Mouse (Mus musculus): ENCODE measurements at regions not wholly inside any gene's neighbourhood (a gene's known extent, or its start where the extent isn't known, plus 50 kb on each side); places are given as distances from the start of the nearest gene placed in this dataset.

GRCm38 (mm10) chr17:49149896-49150295 lies 217.7 kb downstream of the Lrfn2 start:
- no peak for DNase-seq (ENCODE audit: low read depth, low spot score)

DNA sequence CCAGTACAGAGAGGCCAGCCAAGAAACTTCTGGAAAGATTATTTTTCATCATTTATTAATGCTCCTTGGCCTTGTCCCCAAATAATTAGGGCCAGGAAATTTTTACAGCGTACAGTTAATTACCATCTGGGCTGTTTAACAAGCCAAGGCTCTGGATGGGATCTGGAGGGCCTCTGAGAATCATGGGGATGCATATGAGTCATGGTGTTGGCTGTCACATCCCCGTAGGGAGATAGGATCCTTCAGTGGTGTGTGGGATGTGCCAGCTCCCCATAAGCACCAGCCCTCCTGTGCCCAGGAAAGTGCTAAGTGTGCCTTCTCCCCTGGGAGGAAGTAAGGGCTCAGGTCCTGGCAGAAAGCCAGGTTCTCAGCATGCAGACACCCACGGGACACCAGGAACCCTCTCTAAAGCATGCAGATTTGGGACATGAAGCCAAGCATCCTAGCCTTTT lies 218.8 kb downstream of the Lrfn2 start:
- no peak for DNase-seq (ENCODE audit: low read depth, low spot score)

- DNase-seq (ENCODE audit: low read depth, low spot score): peak; percentile 87
Observed at GRCm38 (mm10) chr17:49153994-49154393, 221.8 kb downstream of the Lrfn2 start.

DNA sequence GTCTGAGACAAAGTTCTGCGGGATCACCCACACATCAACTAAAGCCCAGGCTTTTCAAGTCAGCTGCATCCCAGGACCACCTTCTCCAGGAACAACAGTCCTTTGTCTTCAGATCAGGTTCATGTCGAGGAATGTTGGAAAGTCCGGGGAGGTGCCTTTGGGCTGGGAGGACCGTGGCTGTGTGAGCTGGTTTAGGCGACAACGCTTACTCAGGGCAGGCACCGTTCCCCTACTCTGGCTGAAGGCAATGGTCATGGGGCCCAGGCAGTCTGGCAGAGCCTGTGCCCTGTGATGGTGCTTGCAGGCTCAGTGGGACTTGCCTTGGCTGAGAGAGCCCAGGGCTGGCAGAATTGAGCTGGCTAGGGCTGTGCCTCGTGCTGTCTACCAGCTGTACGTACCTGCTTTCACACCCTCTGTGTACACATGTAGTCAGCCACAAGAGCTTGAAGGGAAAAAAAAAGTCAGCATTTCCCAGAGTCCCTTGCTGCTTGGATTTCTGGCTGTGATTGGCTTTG lies 222.9 kb downstream of the Lrfn2 start:
- no peak for DNase-seq (ENCODE audit: low read depth, low spot score)

DNA sequence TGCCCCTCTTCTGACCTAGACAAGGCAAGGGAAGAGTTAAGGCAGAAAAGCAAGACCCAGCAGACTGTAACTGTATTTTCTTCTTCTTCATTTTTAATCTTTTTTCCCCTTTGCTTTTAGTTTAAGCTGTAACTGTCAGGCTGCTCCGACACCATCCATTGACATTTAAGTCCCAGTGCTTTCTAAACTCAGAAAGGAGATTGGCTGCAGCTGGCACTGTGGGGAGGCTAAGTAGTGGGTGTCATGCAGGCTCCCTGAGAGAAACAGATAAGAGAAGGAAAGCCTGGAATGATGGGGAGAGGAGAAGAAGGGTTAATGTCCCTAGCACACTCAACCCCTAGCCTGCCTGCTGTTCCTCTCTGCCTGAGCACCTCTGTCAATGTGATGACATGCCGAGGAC lies 225.4 kb downstream of the Lrfn2 start:
- no peak for DNase-seq (ENCODE audit: low read depth, low spot score)

GRCm38 (mm10) chr17:49171252-49172047 lies 239.3 kb downstream of the Lrfn2 start:
- DNase-seq (ENCODE audit: low read depth, low spot score): no peak

GRCm38 (mm10) chr17:49172052-49172799 lies 240.0 kb downstream of the Lrfn2 start:
- no peak for DNase-seq (ENCODE audit: low read depth, low spot score)

DNA sequence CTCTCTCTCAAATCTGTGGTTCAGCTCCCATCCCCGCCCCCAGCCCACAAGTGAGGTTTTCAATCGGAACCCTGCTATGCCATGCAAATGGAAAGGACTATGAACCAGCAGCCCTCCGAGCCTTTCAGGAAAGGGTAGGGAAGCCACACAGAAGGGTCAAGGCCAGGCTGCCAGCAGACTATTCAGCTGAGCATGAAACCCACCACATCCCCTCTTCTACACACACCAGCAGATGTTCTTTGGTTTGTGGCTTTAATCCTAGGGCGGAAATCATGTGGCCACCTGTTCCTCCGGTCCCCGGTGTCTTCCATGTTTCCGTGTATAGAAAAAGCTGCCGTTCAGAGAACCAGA lies 240.6 kb downstream of the Lrfn2 start:
- DNase-seq (ENCODE audit: low read depth, low spot score): no peak

GRCm38 (mm10) chr17:49177966-49178731 lies 246.0 kb downstream of the Lrfn2 start:
- no peak for DNase-seq (ENCODE audit: low read depth, low spot score)

DNA sequence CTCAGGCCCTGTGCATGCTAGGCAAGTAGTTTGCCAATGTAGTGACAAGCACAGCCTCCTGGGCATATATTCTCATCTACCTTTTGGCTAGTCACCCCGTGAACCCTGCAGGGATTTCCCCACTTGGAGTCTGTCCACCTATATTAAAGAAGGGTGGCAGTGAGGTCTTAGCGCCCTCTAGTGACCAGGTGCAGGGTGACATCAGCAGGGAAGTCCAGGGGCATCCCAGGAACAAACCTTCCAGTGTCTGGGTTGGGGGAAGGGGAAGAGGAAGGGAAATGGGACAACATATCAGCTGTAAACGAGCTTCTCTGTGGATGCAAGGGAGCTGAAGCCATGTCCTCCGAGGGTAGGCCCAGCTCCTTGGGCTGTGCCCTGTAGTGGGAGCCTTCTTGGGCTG lies 245.7 kb upstream of the Mocs1 start:
- peak; percentile 55 for DNase-seq (ENCODE audit: low read depth, low spot score)

- no peak for DNase-seq (ENCODE audit: low read depth, low spot score)
Observed at GRCm38 (mm10) chr17:49183917-49184316, 244.2 kb upstream of the Mocs1 start.

GRCm38 (mm10) chr17:49185052-49185612 lies 243.0 kb upstream of the Mocs1 start:
- no peak for DNase-seq (ENCODE audit: low read depth, low spot score)

- peak; percentile 64 for DNase-seq (ENCODE audit: low read depth, low spot score)
Observed at GRCm38 (mm10) chr17:49189765-49190164, 238.4 kb upstream of the Mocs1 start.

DNA sequence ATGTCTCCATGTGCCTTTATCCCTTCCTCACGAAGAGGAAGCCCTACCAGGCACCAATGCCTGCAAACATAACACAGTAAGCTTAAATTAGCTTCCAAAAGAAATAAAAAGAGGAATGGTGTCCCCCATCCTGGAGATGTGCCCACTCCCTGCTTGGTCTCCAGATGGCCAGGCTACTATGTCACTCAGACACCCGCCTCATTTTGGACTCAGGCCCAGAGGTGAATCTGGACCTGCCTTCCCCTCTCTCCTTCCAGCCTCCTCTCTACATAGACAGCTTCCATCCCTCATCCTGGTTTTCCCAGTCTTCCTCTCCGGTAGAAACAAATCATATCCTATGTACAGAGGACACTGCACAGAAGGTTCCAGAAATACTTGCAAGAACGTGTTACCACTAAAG lies 237.8 kb upstream of the Mocs1 start:
- no peak for DNase-seq (ENCODE audit: low read depth, low spot score)

DNA sequence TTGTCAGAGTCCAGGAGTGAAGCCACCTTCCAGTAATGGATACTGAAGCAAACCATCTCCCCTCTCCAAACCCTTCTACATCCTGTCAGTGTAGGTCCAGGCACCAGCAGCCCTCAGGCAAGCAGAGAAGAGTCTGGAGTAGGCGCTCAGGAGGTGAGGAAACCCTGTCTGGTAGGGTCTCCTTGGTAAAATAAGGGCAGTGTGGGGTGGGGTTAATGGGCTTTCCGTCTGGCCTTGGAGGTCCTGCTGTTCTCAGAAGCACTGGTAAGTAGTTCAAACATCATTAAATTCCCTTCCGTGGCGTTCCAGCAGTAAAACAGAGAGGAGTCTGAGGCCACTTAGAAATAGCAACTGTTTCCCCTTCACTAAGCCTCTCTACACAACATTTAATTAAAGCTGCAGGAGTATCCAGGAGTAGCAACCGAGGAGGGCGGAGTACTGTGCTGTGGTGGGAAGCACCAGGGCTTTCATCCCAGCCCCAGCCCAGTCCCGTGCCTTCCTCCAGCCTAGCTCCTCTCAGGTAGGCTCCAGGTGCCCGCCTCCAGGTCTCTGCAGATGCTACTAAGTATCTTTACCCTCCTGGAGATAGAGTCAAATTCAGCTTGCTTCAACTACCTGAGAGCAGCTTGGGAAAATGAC lies 232.0 kb upstream of the Mocs1 start:
- DNase-seq (ENCODE audit: low read depth, low spot score): no peak

GRCm38 (mm10) chr17:49201495-49201894 lies 226.7 kb upstream of the Mocs1 start:
- DNase-seq (ENCODE audit: low read depth, low spot score): no peak

GRCm38 (mm10) chr17:49205095-49205494 lies 223.1 kb upstream of the Mocs1 start:
- DNase-seq (ENCODE audit: low read depth, low spot score): no peak

DNA sequence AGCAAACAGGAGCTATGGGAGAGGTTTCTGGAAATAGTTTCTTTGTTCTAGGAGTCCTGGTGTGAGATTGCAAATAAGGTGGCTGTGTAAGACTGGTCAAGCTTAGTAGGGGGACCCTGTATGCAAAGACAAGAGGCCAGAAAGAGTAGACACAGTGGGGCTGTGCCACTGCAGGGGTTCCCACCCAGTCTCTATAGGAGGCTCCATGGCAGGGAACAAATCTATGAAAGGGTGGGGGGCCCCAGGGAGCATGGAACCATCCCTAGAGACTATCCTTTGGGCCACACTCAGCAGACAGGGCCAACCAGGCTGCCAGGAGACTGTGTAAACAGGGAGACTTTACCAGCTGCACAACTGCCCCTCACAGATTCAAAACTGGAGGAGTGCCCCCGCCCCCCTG lies 222.6 kb upstream of the Mocs1 start:
- no peak for DNase-seq (ENCODE audit: low read depth, low spot score)

DNA sequence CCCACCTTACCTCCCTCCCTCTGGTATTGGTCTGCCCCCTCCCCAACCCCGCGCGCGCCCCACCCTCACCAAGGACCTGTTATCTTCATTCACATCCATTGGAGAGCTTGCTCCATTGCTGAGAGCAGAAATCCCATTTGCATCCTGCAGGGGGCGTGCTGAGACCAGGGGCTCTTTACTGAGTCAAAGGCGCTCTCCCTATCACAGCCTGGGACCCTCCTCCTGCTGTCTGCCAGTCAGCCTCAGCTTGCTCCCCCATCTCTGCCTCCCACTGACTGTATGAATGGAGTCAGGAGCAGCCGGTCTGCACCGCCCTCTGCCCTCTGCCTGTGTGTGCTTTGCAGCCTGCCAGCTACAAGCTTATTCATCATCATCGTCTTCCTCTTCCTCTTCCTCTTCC lies 221.5 kb upstream of the Mocs1 start:
- no peak for DNase-seq (ENCODE audit: low read depth, low spot score)

DNA sequence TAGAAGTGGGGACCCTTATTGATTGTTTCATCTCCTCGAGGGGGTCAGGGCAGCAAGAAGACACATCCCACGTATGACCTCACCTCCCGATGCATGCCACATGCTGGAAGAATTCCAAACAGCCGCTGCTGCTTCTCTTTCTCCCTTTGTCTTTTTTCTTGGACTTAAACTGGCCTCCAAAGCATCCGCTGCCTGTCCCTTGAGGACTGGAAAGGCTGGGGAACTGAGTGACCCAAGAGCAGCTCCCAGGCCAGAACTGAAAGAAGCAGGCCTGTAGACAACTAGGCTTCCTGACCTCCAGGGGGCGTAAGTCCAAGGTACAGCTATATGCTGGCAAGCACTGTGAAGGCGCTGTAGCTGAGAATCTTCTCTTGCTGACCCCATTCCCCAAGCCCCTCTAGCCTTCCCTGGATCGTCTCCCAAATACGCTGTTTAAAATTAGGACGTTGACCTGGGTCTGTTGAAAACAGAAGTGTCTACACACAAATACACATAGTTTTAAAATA lies 219.8 kb upstream of the Mocs1 start:
- no peak for DNase-seq (ENCODE audit: low read depth, low spot score)

DNA sequence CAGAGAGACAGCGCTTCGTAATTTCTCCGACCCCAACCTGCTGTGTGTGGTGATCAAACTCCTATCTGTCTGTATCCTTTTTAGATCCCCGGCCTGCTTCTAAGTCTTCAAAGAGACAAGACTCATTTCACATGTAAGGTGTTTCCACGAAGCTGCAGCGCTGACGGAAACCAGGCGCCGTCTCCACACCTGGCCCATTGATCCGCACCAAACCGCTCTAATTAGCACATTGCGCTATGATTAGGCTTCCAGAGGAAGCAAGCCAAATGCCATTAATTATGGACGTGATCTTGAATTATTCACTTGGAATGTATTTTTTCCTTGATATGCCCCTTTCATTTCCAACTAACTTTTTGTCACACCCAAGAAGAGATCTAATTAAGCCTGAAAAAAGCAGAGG lies 215.2 kb upstream of the Mocs1 start:
- no peak for DNase-seq (ENCODE audit: low read depth, low spot score)
